Mouse (Mus musculus) heart, adult 2 months (tissue): ENCODE measurements around the gene Mrpl18.

Source experiments
- CTCF ChIP-seq: fragments of 200-600 bp; IDR thresholded peaks from 2 replicates; pipeline ENCODE4 v1.8.1; 2022; ENCODE audit warnings: antibody characterized with exemption, mild to moderate bottlenecking, moderate library complexity
- EP300 ChIP-seq: fragments of 200-500 bp; IDR thresholded peaks from 2 replicates; pipeline ENCODE4 v1.6.1; 2011; ENCODE audit warnings: low read depth, low read length, control low read depth; ENCODE audit not compliant: insufficient read depth

DNA sequence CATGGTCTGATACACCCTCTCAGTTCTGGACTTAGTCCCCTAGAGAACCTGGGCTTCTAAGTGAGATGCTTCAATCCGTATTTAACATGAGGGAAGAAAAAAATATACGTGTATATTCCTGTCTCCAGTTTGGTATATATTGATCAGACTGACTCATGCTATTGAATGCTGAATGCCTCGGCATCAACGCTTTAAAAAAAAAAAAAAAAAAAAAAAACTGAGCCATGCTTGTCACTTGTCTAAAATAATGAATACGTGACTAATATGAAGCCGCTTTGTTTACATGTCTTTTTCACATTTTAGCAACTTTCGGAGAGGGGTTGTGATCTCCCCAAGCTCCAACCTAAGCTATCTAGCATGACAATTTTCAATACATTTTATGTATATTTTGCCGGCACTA is 5.8 kb downstream of the Mrpl18 start:
- no peak for TF ChIP-seq CTCF
- TF ChIP-seq EP300, result no peak
